Mouse (Mus musculus) hindbrain, embryonic 12.5 days (tissue): ENCODE measurements around the gene Nrip3. TPM values are rescaled to one million over a fixed set of nuclear protein-coding genes. Genes with fewer than 3 reads are reported as not detected.

ENCODE experiments used
- ATAC-seq: fragments of 200-750 bp; cut with Nextera tagmentation; 2 replicates; pipeline ENCODE4 v1.8.0; 2017; ENCODE audit warnings: moderate TSS enrichment; ENCODE audit not compliant: low FRiP score
- H3K27ac ChIP-seq: fragments of 300-500 bp; sonication (generic); 2 replicates; pipeline ENCODE4 v1.5.1; 2016; ENCODE audit warnings: mild to moderate bottlenecking
- H3K27me3 ChIP-seq: fragments of 300-500 bp; sonication (generic); 2 replicates; pipeline ENCODE4 v1.6.1; 2016; ENCODE audit warnings: mild to moderate bottlenecking
- H3K36me3 ChIP-seq: fragments of 300-500 bp; sonication (generic); 2 replicates; pipeline ENCODE4 v1.6.1; 2016; ENCODE audit warnings: mild to moderate bottlenecking
- H3K4me1 ChIP-seq: fragments of 300-500 bp; sonication (generic); 2 replicates; pipeline ENCODE4 v1.6.1; 2016
- H3K4me2 ChIP-seq: fragments of 300-500 bp; sonication (generic); replicated peaks from 2 replicates; pipeline ENCODE4 v1.6.1; 2016; ENCODE audit warnings: mild to moderate bottlenecking
- H3K4me3 ChIP-seq: fragments of 300-500 bp; sonication (generic); 2 replicates; pipeline ENCODE4 v1.5.1; 2016; ENCODE audit warnings: mild to moderate bottlenecking
- H3K9ac ChIP-seq: fragments of 300-500 bp; sonication (generic); 2 replicates; pipeline ENCODE4 v1.6.1; 2016; ENCODE audit warnings: mild to moderate bottlenecking, moderate library complexity
- H3K9me3 ChIP-seq: fragments of 300-500 bp; sonication (generic); replicated peaks from 2 replicates; pipeline ENCODE4 v1.6.1; 2016; ENCODE audit warnings: mild to moderate bottlenecking
- WGBS: fragments of 180-500 bp; shearing (Covaris S2); methylation state at CpG from one replicate; pipeline ENCODE4 v1.1.7; 2016; 5-methylcytosine and 5-hydroxymethylcytosine counted together
- polyA plus RNA-seq: library from polyadenylated mRNA; unstranded; fragments of >200 nt; fragmentation: Nextera tagmentation; extraction: Ambion mirVana; gene quantifications from 2 replicates; pipeline ENCODE4 v1.2.1, GENCODE M21; 2016

Gene Nrip3
- polyA plus RNA-seq, 1 experiment from 2014 or later: 1.3 TPM

DNA sequence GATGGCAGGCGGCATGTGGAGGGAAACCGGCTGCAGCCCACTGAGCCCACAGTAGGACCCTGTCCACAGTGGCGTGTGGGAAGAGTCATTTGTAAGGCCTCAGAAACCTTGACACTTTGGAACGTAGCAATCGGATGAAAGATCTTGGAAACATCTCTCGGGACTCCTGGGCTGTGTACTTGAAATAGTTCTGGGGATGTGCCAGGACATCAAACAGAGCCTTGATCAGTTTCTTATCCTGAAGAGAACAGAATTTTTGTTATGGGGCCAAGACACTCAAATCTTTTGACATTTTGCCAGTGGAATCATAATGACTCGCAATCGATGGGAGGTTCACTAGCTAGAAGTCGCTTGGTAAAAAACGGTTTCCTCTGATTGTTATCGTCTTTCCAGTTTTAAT, 17.3 kb upstream of the Nrip3 start:
- Histone ChIP-seq H3K27ac (no peak overlapping the region), H3K9me3 (no peaks in the 10 kb centered on the region), H3K27me3 (no peaks in the 10 kb centered on the region), H3K9ac (no peak overlapping the region), H3K4me1 (no peaks in the 10 kb centered on the region), H3K4me3 (no peak overlapping the region), H3K4me2 (no peak overlapping the region), H3K36me3 (no peaks in the 10 kb centered on the region)
- no peak for ATAC-seq
- WGBS: 87% methylated on average over 11 of the region's 11 CpGs

DNA sequence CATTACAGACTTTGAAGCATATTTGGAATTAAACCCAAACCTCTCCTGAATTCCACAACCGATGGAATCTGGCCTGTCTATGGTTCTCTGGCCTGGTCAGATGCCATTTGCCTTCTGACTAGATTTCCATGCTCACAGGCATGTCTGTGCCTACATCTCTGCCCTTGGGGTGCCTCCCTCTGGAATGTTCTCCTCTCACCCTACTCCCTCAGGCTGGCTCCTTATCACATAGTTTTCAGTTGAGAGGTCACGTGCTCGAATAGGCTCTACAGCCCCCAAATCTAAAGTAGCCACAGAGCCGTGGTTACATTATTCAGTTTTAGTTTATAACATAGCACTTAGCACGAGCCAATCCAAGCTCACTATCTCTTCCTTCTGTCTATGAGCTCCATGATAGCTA, 13.7 kb upstream of the Nrip3 start:
- no peaks in the 10 kb centered on the region for H3K27me3 ChIP-seq
- H3K4me3 ChIP-seq: no peak overlapping the region
- no peak for ATAC-seq
- H3K27ac ChIP-seq: no peak overlapping the region
- H3K9me3 ChIP-seq: no peaks in the 10 kb centered on the region
- no peak overlapping the region for H3K9ac ChIP-seq
- no peaks in the 10 kb centered on the region for H3K36me3 ChIP-seq
- no peak overlapping the region for H3K4me2 ChIP-seq
- WGBS: 79% methylated on average over 5 of the region's 5 CpGs
- H3K4me1 ChIP-seq: no peaks in the 10 kb centered on the region

DNA sequence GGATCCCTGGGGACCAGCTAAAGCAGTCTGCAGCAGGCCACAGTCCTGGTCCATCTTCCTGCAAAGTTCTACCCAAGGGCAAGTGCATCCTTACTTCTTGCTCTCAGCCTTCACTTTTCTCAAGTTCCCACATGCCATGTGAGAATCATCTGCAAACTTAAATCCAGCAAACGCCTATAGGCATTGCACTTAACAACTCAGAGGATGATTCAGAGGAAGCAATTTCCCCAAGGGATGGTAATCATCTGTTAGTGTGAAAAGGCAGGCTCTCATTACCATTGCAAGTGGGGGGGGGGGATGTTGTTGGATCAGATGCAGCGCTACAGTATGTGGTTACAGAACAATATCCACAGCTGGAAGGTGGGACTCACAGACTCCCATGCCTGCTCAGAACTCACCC, 12.7 kb upstream of the Nrip3 start:
- Histone ChIP-seq H3K4me1 (no peaks in the 10 kb centered on the region), H3K9me3 (no peaks in the 10 kb centered on the region), H3K27me3 (no peaks in the 10 kb centered on the region), H3K4me3 (no peak overlapping the region), H3K9ac (no peak overlapping the region), H3K27ac (no peak overlapping the region), H3K36me3 (no peaks in the 10 kb centered on the region), H3K4me2 (no peak overlapping the region)
- WGBS: 70% methylated on average over 2 of the region's 2 CpGs
- ATAC-seq: no peak

DNA sequence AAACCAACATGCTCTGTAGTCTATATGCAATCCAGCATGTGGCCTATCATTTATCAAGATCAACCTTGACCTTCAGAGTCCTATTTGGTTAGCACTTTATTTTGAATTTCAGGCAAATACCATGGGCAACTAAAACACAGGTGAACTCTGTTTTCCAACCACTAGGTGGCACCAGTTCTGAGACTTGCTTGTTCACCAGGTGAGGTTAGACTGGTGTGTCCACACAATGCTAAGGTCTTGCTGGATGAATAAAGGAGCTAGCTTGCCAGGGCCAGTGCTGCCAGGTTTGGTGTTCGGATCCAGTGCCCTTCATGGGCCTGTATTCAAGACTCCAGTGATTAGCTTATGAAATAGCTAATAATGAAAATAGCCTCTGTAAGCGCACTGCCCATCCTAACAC, 10.9 kb upstream of the Nrip3 start:
- H3K27me3 ChIP-seq: no peaks in the 10 kb centered on the region
- WGBS: 74% methylated on average over 2 of the region's 2 CpGs
- no peak for ATAC-seq
- no peaks in the 10 kb centered on the region for H3K4me1 ChIP-seq
- no peak overlapping the region for H3K4me3 ChIP-seq
- no peaks in the 10 kb centered on the region for H3K36me3 ChIP-seq
- H3K4me2 ChIP-seq: no peak overlapping the region
- no peak overlapping the region for H3K9ac ChIP-seq
- H3K27ac ChIP-seq: no peak overlapping the region
- no peaks in the 10 kb centered on the region for H3K9me3 ChIP-seq

DNA sequence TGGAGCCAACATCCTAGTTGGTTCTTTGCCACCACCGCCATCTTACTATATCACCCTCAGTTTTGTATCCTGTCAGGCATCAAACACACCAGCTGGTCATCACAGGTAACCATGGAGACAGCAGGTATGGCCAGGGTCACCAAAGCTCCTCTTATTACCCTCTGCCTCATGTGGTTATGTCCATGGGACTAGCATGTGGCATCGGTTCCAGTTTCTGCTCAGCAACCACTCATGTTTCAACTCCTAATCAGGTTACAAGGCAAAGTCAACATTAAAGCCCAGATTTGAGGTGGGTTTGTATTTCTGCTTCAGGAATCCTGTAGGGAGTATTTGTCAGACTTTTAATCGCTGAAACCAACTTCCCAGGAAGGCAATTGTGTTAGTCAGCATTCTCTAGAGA, 9.0 kb upstream of the Nrip3 start:
- Histone ChIP-seq H3K9me3 (no peaks in the 10 kb centered on the region), H3K4me1 (no peaks in the 10 kb centered on the region), H3K4me3 (no peak overlapping the region), H3K27me3 (no peaks in the 10 kb centered on the region), H3K27ac (no peak overlapping the region), H3K9ac (no peak overlapping the region), H3K36me3 (no peaks in the 10 kb centered on the region), H3K4me2 (no peak overlapping the region)
- WGBS: 76% methylated on average over 3 of the region's 3 CpGs
- no peak for ATAC-seq

DNA sequence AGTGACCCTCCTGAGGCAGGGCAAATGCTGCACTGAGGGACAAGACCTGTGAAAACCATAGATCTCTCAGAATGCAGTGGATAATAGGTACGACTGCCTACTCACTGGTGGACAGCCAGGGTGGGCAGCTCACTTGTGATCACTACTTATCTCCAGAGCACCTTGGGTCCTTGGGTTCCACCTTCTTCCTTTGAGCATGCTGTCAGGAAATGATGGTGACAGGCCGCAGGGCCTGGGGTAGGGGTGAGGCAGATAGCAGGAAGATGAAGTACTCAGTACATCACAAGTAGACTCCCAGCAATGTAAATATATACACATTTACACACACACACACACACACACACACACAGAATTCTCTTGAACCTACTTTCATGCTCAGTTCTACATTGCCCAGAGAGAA, 6.0 kb upstream of the Nrip3 start:
- Histone ChIP-seq H3K36me3 (no peaks in the 10 kb centered on the region), H3K4me2 (no peak overlapping the region), H3K4me3 (no peak overlapping the region), H3K27me3 (peaks cover 9% of the 10 kb centered on the region), H3K4me1 (no peaks in the 10 kb centered on the region), H3K9me3 (no peaks in the 10 kb centered on the region), H3K9ac (no peak overlapping the region), H3K27ac (no peak overlapping the region)
- ATAC-seq: no peak
- 90% methylated on average over 2 of the region's 2 CpGs for WGBS

DNA sequence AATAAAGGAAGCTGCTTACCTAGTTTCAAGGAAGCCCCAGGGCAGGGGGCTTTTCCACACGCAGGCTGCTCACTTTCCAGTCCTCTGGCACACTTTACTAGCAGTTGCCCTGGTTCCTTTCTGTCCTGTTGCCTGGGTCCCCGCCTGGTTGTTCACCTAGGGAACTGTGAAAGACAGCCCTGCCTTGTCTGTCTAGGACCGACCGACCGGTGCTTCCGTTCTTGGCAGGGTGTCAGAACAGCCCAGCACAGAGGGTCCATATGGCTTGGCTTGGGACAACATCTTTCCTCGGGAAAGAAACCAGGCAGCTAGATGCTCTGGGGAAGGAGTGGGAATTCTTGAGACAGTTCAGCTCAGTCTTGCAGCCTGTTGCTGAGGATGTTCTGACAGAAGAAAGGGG, 1.5 kb upstream of the Nrip3 start:
- WGBS: 55% methylated on average over 7 of the region's 7 CpGs
- H3K4me2 ChIP-seq: no peak overlapping the region
- H3K9me3 ChIP-seq: no peaks in the 10 kb centered on the region
- no peak overlapping the region for H3K9ac ChIP-seq
- no peak overlapping the region for H3K4me3 ChIP-seq
- H3K27ac ChIP-seq: no peak overlapping the region
- H3K36me3 ChIP-seq: no peaks in the 10 kb centered on the region
- no peak for ATAC-seq
- H3K27me3 ChIP-seq: peaks cover 47% of the 10 kb centered on the region
- peaks cover 12% of the 10 kb centered on the region for H3K4me1 ChIP-seq

DNA sequence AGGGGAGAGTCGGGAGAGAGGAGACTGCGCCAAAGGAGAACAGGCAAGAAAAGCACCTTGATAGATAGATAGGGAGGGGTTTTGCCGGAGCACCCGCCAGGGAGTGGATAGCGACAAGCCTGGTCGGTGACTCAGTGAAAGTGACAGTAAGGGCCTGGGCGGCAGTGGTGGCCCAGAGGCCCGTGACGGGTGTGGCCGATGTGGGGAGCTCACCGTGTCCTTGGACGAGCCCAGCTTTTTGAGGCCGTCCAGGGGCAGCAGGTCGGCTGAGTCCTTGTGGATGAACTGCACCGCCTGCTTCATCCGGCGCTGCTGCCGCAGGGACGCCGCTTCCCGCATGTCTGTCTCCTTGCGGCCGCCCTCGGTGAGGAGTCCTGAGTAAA, 747 bp downstream of the Nrip3 start:
- H3K36me3 ChIP-seq: no peaks in the 10 kb centered on the region
- peak overlapping the region; percentile 93 for H3K4me2 ChIP-seq
- ATAC-seq: peak; percentile 78
- H3K4me3 ChIP-seq: peak overlapping the region; percentile 52
- no peaks in the 10 kb centered on the region for H3K9me3 ChIP-seq
- 1% methylated on average over 24 of the region's 24 CpGs for WGBS
- peaks cover 47% of the 10 kb centered on the region for H3K27me3 ChIP-seq
- peak overlapping the region; percentile 58 for H3K9ac ChIP-seq
- no peak overlapping the region for H3K27ac ChIP-seq
- peaks cover 12% of the 10 kb centered on the region for H3K4me1 ChIP-seq

DNA sequence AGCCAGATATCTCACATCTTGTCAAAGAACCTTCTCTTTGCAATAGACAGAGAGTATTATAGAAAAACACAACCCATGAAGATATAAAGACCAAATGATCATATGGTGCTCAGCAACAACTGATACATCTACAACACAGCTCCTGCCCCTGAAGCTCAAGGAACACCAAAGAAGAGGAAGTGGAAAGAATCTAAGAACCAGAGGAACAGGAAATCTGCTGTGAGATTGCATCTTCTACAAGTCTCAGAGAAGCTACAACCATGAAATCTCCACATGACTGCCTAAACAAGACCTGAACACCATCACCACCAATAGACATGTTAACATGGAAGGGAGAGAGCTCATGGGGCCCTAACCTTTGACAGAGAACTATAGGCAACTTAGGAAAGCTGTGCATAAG, 9.6 kb downstream of the Nrip3 start:
- Histone ChIP-seq H3K9me3 (no peaks in the 10 kb centered on the region), H3K9ac (no peak overlapping the region), H3K4me1 (no peaks in the 10 kb centered on the region), H3K4me2 (no peak overlapping the region), H3K27me3 (no peaks in the 10 kb centered on the region), H3K36me3 (no peaks in the 10 kb centered on the region), H3K4me3 (no peak overlapping the region), H3K27ac (no peak overlapping the region)
- ATAC-seq: no peak

DNA sequence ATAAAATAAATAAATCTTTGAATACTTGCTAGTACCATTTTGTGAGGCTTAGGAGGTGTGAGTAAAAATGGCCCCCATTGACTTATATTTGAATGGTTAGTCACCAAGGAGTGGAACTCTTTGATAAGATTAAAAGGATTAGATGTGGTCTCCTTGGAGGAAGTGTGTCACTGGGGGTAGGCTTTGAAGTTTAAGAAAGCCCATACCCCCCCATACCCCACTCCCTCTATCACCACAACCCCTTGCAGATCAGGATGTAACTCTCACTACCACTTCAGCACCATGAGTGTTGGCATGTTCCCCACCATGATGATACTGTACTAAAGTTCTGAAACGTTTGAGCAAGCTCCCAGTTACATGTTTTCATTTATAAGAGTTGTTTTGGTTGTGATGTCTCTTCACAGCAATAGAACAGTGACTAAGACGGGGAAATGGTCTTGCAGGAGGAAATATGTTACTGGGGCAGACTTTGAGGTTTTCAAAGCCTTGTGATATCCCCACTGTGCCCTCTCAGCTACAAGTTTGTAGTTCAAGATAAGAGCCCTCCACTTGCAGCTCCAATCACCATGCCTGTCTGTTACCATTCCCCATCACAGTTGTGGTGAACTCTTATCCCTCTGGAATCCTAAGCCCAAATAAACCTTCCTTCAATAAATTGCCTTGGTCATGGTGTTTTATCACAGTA, 13.0 kb downstream of the Nrip3 start:
- H3K9me3 ChIP-seq: no peaks in the 10 kb centered on the region
- no peak overlapping the region for H3K4me2 ChIP-seq
- no peak overlapping the region for H3K4me3 ChIP-seq
- no peaks in the 10 kb centered on the region for H3K27me3 ChIP-seq
- no peaks in the 10 kb centered on the region for H3K36me3 ChIP-seq
- H3K4me1 ChIP-seq: no peaks in the 10 kb centered on the region
- WGBS: 51% methylated on average over 2 of the region's 2 CpGs
- H3K9ac ChIP-seq: no peak overlapping the region
- no peak overlapping the region for H3K27ac ChIP-seq
- ATAC-seq: no peak

DNA sequence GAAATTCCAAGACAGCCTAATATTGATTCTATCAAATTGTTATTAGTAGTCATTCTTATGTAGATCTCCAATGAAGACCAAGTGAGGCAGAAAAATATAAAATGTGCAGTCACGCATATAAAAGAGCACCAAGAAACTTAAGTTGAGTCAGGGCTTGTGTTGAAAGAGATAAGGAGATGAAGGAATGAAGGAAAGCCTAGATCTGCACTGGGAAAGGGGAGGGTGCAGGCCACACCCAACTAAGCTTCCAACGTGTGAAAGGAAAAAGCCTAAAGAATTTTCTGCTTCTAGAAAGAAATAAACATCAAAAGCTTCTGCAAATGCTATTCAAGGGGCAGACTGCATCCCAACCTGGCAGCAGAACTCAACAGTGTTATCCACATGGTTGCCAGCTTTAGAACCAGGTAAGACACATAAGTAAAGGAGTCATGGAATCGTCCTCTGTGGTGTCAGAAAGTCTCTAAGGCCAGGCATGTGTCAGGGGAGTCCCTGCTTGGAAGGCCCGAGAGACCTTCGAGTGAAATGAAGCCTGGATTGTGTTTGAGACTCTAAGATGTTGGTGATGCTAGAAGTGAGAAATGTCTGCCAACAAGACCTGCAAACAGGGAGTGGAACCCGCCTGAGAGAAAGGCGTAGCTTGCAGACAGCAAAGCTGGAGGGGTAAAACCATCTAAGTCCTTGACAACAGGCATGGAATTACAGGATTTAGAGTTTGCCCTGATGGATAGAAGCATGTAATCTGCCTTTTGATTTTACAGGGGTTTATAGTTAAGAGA, 14.1 kb downstream of the Nrip3 start:
- no peak for ATAC-seq
- Histone ChIP-seq H3K36me3 (no peaks in the 10 kb centered on the region), H3K9me3 (no peaks in the 10 kb centered on the region), H3K9ac (no peak overlapping the region), H3K27me3 (no peaks in the 10 kb centered on the region), H3K27ac (no peak overlapping the region), H3K4me2 (no peak overlapping the region), H3K4me3 (no peak overlapping the region), H3K4me1 (no peaks in the 10 kb centered on the region)
- 83% methylated on average over 7 of the region's 7 CpGs for WGBS

DNA sequence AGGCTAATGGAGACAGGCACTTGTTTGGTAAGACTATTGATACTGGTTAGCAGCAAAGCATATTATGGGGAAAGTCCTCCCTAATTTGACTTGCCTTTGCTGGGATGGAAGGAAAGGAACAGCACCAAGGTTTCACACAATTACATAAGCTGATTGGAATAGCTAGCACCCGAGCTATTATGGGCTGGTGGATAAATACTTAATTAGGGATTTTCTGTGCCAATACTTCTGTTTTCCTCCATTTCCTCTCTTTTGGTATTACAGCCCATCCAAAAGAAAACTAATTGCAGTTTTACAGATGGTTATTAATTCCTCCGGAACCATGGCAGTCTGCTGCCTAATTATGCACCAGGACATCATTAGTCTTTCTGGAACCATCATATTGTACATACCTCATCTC, 17.8 kb downstream of the Nrip3 start:
- H3K9me3 ChIP-seq: no peaks in the 10 kb centered on the region
- H3K27ac ChIP-seq: no peak overlapping the region
- no peaks in the 10 kb centered on the region for H3K36me3 ChIP-seq
- H3K4me1 ChIP-seq: no peaks in the 10 kb centered on the region
- no peak for ATAC-seq
- no peak overlapping the region for H3K9ac ChIP-seq
- no peak overlapping the region for H3K4me2 ChIP-seq
- H3K27me3 ChIP-seq: no peaks in the 10 kb centered on the region
- 87% methylated on average over 2 of the region's 2 CpGs for WGBS
- no peak overlapping the region for H3K4me3 ChIP-seq

DNA sequence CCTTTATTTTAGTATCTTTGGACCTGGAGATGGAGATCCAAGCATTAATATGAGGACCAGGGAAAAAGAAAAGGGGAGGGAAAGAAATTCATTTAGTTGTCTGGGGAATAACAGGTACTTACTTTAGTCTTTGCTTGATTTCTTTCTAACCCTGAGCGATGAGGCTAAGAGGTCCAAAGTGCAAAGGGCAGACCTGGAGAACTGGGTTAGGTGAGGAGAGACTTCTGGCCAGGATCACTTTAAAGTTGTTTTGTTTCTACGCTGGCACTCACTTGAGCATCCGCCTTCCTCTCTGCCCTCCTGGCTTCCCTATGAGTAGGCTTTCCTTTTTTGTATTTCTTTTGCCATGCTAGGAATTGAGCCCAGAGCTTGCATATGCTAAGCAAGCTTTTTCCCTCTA, 25.5 kb downstream of the Nrip3 start:
- WGBS: 86% methylated on average over 3 of the region's 3 CpGs
- Histone ChIP-seq H3K4me2 (no peak overlapping the region), H3K4me1 (peaks cover 15% of the 10 kb centered on the region), H3K9me3 (no peaks in the 10 kb centered on the region), H3K9ac (no peak overlapping the region), H3K27ac (no peak overlapping the region), H3K4me3 (no peak overlapping the region), H3K36me3 (no peaks in the 10 kb centered on the region), H3K27me3 (no peaks in the 10 kb centered on the region)
- no peak for ATAC-seq
